Mouse (Mus musculus) midbrain, embryonic 14.5 days (tissue): Measurements from ENCODE around the gene Slc35a2. TPM values are rescaled to one million over a fixed set of nuclear protein-coding genes. Genes with fewer than 3 reads are reported as not detected.
"Not testable (repeated sequence)": the region's sequence is repeated elsewhere in the genome, so short reads cannot be mapped to it uniquely, and the experiment has no call there.

ENCODE experiments used
- ATAC-seq: fragments of 200-750 bp; cut with Nextera tagmentation; 2 replicates; pipeline ENCODE4 v1.8.0; 2017; ENCODE audit warnings: moderate number of reproducible peaks, moderate library complexity; ENCODE audit not compliant: low FRiP score, low TSS enrichment
- DNase-seq: peaks from one replicate; pipeline ENCODE4 v3.0.0-alpha.2; 2015
- H3K27ac ChIP-seq: fragments of 300-500 bp; sonication (generic); replicated peaks from 2 replicates; pipeline ENCODE4 v1.5.1; 2014; ENCODE audit warnings: mild to moderate bottlenecking, low read depth, low read length, moderate library complexity
- H3K27me3 ChIP-seq: fragments of 300-500 bp; sonication (generic); 2 replicates; pipeline ENCODE4 v1.6.1; 2014; ENCODE audit warnings: low read length, control low read depth, mixed read lengths; ENCODE audit not compliant: control insufficient read depth, insufficient read depth
- H3K36me3 ChIP-seq: fragments of 300-500 bp; sonication (generic); 2 replicates; pipeline ENCODE4 v1.6.1; 2014; ENCODE audit warnings: low read length, control low read depth; ENCODE audit not compliant: control insufficient read depth, insufficient read depth
- H3K4me1 ChIP-seq: fragments of 300-500 bp; sonication (generic); 2 replicates; pipeline ENCODE4 v1.6.1; 2014; ENCODE audit warnings: mild to moderate bottlenecking, antibody characterized with exemption, low read length, control low read depth; ENCODE audit not compliant: control insufficient read depth, insufficient read depth
- H3K4me2 ChIP-seq: fragments of 300-500 bp; sonication (generic); 2 replicates; pipeline ENCODE4 v1.6.1; 2014; ENCODE audit warnings: mild to moderate bottlenecking, low read length, moderate library complexity
- H3K4me3 ChIP-seq: fragments of 300-500 bp; sonication (generic); replicated peaks from 2 replicates; pipeline ENCODE4 v1.5.1; 2014; ENCODE audit warnings: low read depth, low read length
- H3K9ac ChIP-seq: fragments of 300-500 bp; sonication (generic); replicated peaks from 2 replicates; pipeline ENCODE4 v1.6.1; 2014; ENCODE audit warnings: mild to moderate bottlenecking, low read length, moderate library complexity
- H3K9me3 ChIP-seq: fragments of 300-500 bp; sonication (generic); 2 replicates; pipeline ENCODE4 v1.6.1; 2016; ENCODE audit warnings: low read length, control low read depth, mixed read lengths; ENCODE audit not compliant: control insufficient read depth
- WGBS: fragments of 180-500 bp; shearing (Covaris S2); extraction: QIAGEN DNeasy Blood & Tissue Kit; methylation state at CpG from one replicate; pipeline ENCODE4 v1.1.7; 2014; 5-methylcytosine and 5-hydroxymethylcytosine counted together
- polyA plus RNA-seq: library from polyadenylated mRNA; unstranded; fragments of >200 nt; fragmentation: Nextera tagmentation; extraction: Ambion mirVana; gene quantifications from 2 replicates; pipeline ENCODE4 v1.2.1, GENCODE M21; 2014

Slc35a2 gene
- polyA plus RNA-seq, 1 experiment from 2014 or later, result 17.4 TPM

DNA sequence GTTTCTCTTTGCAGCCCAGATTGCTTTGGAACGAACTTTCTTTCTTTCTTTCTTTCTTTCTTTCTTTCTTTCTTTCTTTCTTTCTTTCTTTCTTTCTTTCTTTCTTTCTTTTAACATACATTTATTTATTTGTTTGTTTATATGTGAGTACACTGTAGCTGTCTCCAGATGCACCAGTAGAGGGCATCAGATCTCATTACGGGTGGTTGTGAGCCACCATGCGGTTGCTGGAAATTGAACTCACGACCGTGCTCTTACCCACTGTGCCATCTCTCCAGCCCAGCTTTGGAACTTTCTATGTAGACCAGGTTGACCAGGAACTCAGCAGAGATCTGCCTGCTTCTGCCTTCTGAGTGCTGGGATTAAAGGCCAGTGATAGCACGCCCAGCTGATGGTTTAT lies 34.1 kb downstream of the Slc35a2 start:
- not testable (repeated sequence) for H3K4me1 ChIP-seq, H3K36me3 ChIP-seq, H3K4me3 ChIP-seq, H3K9ac ChIP-seq, H3K4me2 ChIP-seq, DNase-seq, H3K27ac ChIP-seq, H3K9me3 ChIP-seq, H3K27me3 ChIP-seq, ATAC-seq
- WGBS, result 76% methylated on average over 6 of the region's 6 CpGs

GRCm38 (mm10) chrX:7919601-7920383 lies 36.0 kb downstream of the Slc35a2 start, which contains the start of gene Pcsk1n:
Gene Pcsk1n (plus strand): TSS chrX:7919822.
- H3K36me3 ChIP-seq, result peaks cover 16% of the 10 kb centered on the region
- ATAC-seq, result peak; percentile 89
- no peaks in the 10 kb centered on the region for H3K27me3 ChIP-seq
- WGBS, result 17% methylated on average over 40 of the region's 40 CpGs
- H3K4me2 ChIP-seq, result peak within 1 kb of the TSS; percentile 63
- H3K27ac ChIP-seq, result peak within 1 kb of the TSS; percentile 83
- H3K9me3 ChIP-seq, result no peaks in the 10 kb centered on the region
- peak; percentile 90 for DNase-seq
- H3K9ac ChIP-seq, result peak within 1 kb of the TSS; percentile 56
- H3K4me1 ChIP-seq, result peaks cover 8% of the 10 kb centered on the region; the same call in 1 of the 2 replicates
- H3K4me3 ChIP-seq, result peak within 1 kb of the TSS; percentile 47

- Histone ChIP-seq H3K36me3 (peaks cover 16% of the 10 kb centered on the region), H3K4me3 (peak overlapping the region; percentile 47), H3K9ac (peak overlapping the region; percentile 56), H3K27me3 (no peaks in the 10 kb centered on the region), H3K4me1 (peaks cover 8% of the 10 kb centered on the region; the same call in 1 of the 2 replicates), H3K4me2 (peak overlapping the region; percentile 63), H3K27ac (peak overlapping the region; percentile 26; the same call in 1 of the 2 replicates), H3K9me3 (no peaks in the 10 kb centered on the region)
- no peak for ATAC-seq
- 14% methylated on average over 48 of the region's 48 CpGs for WGBS
- peak; percentile 59 for DNase-seq
Measured at GRCm38 (mm10) chrX:7922032-7922431, 38.2 kb downstream of the Slc35a2 start.

GRCm38 (mm10) chrX:7926266-7926665 lies 42.4 kb downstream of the Slc35a2 start:
- Histone ChIP-seq H3K4me2 (no peak overlapping the region), H3K9ac (no peak overlapping the region), H3K9me3 (no peaks in the 10 kb centered on the region), H3K4me1 (peaks cover 8% of the 10 kb centered on the region; the same call in 1 of the 2 replicates), H3K27me3 (no peaks in the 10 kb centered on the region; the same call in 1 of the 2 replicates), H3K4me3 (no peak overlapping the region), H3K27ac (no peak overlapping the region), H3K36me3 (peaks cover 31% of the 10 kb centered on the region)
- ATAC-seq (no peak), DNase-seq (no peak)
- WGBS, result 76% methylated on average over 6 of the region's 6 CpGs

- no peaks in the 10 kb centered on the region for H3K9me3 ChIP-seq
- 29% methylated on average over 10 of the region's 10 CpGs for WGBS
- H3K36me3 ChIP-seq, result peaks cover 39% of the 10 kb centered on the region
- H3K4me2 ChIP-seq, result no peak overlapping the region
- DNase-seq (no peak), ATAC-seq (no peak)
- peaks cover 8% of the 10 kb centered on the region; the same call in 1 of the 2 replicates for H3K4me1 ChIP-seq
- H3K27me3 ChIP-seq, result no peaks in the 10 kb centered on the region; the same call in 1 of the 2 replicates
- no peak overlapping the region for H3K27ac ChIP-seq
- no peak overlapping the region for H3K9ac ChIP-seq
- H3K4me3 ChIP-seq, result no peak overlapping the region
Measured at GRCm38 (mm10) chrX:7927116-7927515, 43.3 kb downstream of the Slc35a2 start.

DNA sequence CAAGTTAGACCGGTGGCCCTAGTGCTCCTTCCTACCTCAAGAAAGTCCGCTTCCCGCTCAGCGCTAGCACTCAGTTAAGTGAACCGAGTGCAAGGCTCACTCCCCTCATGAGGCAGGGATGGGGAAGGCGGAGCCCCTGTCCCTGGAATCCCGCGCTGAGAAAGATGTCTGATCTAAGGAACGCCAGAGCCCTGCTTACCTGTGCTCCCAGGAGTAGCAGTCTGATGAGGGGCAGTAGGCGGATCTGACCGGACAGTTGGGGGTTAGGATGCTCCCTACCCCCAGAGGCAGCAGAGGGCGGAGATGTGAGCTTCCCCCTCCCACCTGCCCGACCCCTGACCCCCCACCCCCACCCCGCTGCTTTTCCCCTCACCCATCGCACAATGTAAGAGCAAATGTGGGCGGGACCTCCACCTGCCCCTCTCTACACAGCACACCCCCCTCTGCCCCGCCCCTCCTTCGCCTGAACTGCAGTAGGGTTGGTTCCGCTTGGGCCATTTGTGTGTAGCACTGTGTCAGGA lies 44.5 kb downstream of the Slc35a2 start, which contains the start of gene Eras:
Eras (minus strand) TSS at position 338 of the 521 bp plus-strand sequence.
- Histone ChIP-seq H3K27ac (no peak within 1 kb of the TSS), H3K4me3 (no peak within 1 kb of the TSS), H3K4me1 (no peaks in the 10 kb centered on the region), H3K9ac (no peak within 1 kb of the TSS), H3K4me2 (no peak within 1 kb of the TSS), H3K9me3 (no peaks in the 10 kb centered on the region), H3K27me3 (no peaks in the 10 kb centered on the region; the same call in 1 of the 2 replicates), H3K36me3 (peaks cover 38% of the 10 kb centered on the region)
- DNase-seq (peak; percentile 14), ATAC-seq (0 out of 2 replicates have a peak, but pooled peaks have one; percentile 34)
- WGBS, result 23% methylated on average over 19 of the region's 19 CpGs

- ATAC-seq (no peak), DNase-seq (no peak)
- Histone ChIP-seq H3K4me3 (no peak overlapping the region), H3K27me3 (no peaks in the 10 kb centered on the region), H3K27ac (no peak overlapping the region), H3K4me1 (no peaks in the 10 kb centered on the region), H3K4me2 (no peak overlapping the region), H3K9ac (no peak overlapping the region), H3K36me3 (peaks cover 40% of the 10 kb centered on the region), H3K9me3 (no peaks in the 10 kb centered on the region)
- WGBS, result 52% methylated on average over 11 of the region's 11 CpGs
Measured at GRCm38 (mm10) chrX:7936874-7937273, 53.0 kb downstream of the Slc35a2 start.

DNA sequence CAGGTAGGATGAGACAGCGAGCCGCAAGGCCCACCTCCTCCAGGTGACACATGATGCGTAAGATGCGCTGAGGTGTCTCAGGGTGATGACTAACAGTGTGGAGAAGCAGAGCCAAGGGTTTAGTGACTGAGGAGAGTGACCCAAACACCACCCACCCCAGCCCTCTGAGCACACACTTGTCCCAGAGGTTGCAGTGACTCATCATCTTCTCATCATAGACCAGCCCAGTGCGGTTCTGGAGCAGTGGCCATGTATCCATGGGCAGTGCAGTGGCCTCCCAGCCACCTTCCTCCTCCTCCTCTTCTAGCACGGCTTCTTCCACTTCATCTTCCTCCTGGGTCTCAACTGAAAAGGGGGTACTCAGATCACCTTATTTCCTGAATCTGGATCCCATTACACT lies 53.8 kb downstream of the Slc35a2 start:
- H3K9ac ChIP-seq, result no peak overlapping the region
- no peak for DNase-seq
- no peak for ATAC-seq
- H3K4me3 ChIP-seq, result no peak overlapping the region
- H3K27ac ChIP-seq, result no peak overlapping the region
- H3K4me1 ChIP-seq, result no peaks in the 10 kb centered on the region
- no peaks in the 10 kb centered on the region for H3K27me3 ChIP-seq
- H3K36me3 ChIP-seq, result peaks cover 32% of the 10 kb centered on the region
- no peaks in the 10 kb centered on the region for H3K9me3 ChIP-seq
- whole genome bisulfite sequencing, result 96% methylated on average over 6 of the region's 6 CpGs
- H3K4me2 ChIP-seq, result no peak overlapping the region
